Mouse (Mus musculus): ENCODE measurements around the gene Prss21. TPM values are rescaled to one million over a fixed set of nuclear protein-coding genes. Genes with fewer than 3 reads are reported as not detected.
A peak's percentile ranks its signal among the peaks of the same experiment; 100 is the strongest.

The Prss21 gene
- total RNA-seq, 2 experiments from 2014 or later: not detected

GRCm38 (mm10) chr17:23843141-23843811 lies 24.6 kb upstream of the Prss21 start:
- no peak for DNase-seq (ENCODE audit: low spot score in 2 of 2)
- Histone ChIP-seq H3K27ac (no peak overlapping the region), H3K4me3 (peak overlapping the region; percentile 34; the same call in 1 of the 2 replicates)
- peak; percentile 57 for TF ChIP-seq CTCF (conservative IDR thresholded peaks at IDR 0.05)

GRCm38 (mm10) chr17:23843812-23844273 lies 24.0 kb upstream of the Prss21 start, which contains the start of the genes Prss32 and Prss41:
TSS of gene Prss32 (plus strand) at chr17:23843855.
TSS of gene Prss41 (minus strand) at chr17:23844172.
- peak; percentile 82 for TF ChIP-seq CTCF (conservative IDR thresholded peaks at IDR 0.05)
- DNase-seq (ENCODE audit: low spot score in 2 of 2): peak in 1 of 2 experiments; percentile 50
- Histone ChIP-seq H3K27ac (no peak within 1 kb of the TSS), H3K4me3 (peak within 1 kb of the TSS; percentile 34)

- H3K27ac ChIP-seq: no peak overlapping the region
- peak; percentile 55 for TF ChIP-seq CTCF (conservative IDR thresholded peaks at IDR 0.05)
- DNase-seq (ENCODE audit: low spot score in 2 of 2): no peak
- H3K4me3 ChIP-seq: no peak overlapping the region
These were observed 17.8 kb upstream of the Prss21 start for GRCm38 (mm10) chr17:23850028-23850427.

- DNase-seq (ENCODE audit: low spot score in 2 of 2): peak; percentile 26 to 71
- Histone ChIP-seq H3K4me3 (no peak overlapping the region), H3K27ac (no peak overlapping the region)
- TF ChIP-seq CTCF (conservative IDR thresholded peaks at IDR 0.05): peak; percentile 81
These were observed 16.8 kb upstream of the Prss21 start for GRCm38 (mm10) chr17:23850853-23851749.

- peak; percentile 67 for TF ChIP-seq CTCF (conservative IDR thresholded peaks at IDR 0.05)
- H3K4me3 ChIP-seq: no peak overlapping the region
- no peak overlapping the region for H3K27ac ChIP-seq
- DNase-seq (ENCODE audit: low spot score in 2 of 2): peak in 1 of 2 experiments; percentile 32
These were observed 14.6 kb upstream of the Prss21 start for GRCm38 (mm10) chr17:23853292-23853691.

GRCm38 (mm10) chr17:23854229-23854765 lies 13.6 kb upstream of the Prss21 start:
- TF ChIP-seq CTCF (conservative IDR thresholded peaks at IDR 0.05): no peak
- no peak overlapping the region for H3K4me3 ChIP-seq
- H3K27ac ChIP-seq: no peak overlapping the region
- DNase-seq (ENCODE audit: low spot score in 2 of 2): no peak

- TF ChIP-seq CTCF (conservative IDR thresholded peaks at IDR 0.05): no peak
- H3K4me3 ChIP-seq: no peak overlapping the region
- DNase-seq (ENCODE audit: low spot score in 2 of 2): no peak
- no peak overlapping the region for H3K27ac ChIP-seq
These were observed 10.7 kb upstream of the Prss21 start for GRCm38 (mm10) chr17:23857193-23857592.

- TF ChIP-seq CTCF (conservative IDR thresholded peaks at IDR 0.05): no peak
- H3K27ac ChIP-seq: no peak overlapping the region
- H3K4me3 ChIP-seq: no peak overlapping the region
- DNase-seq (ENCODE audit: low spot score in 2 of 2): no peak
These were observed 9.9 kb upstream of the Prss21 start for GRCm38 (mm10) chr17:23857913-23858312.

- TF ChIP-seq CTCF (conservative IDR thresholded peaks at IDR 0.05): no peak
- no peak for DNase-seq (ENCODE audit: low spot score in 2 of 2)
- Histone ChIP-seq H3K4me3 (no peak overlapping the region), H3K27ac (no peak overlapping the region)
These were observed 4.9 kb upstream of the Prss21 start for GRCm38 (mm10) chr17:23862926-23863325.

- TF ChIP-seq CTCF (conservative IDR thresholded peaks at IDR 0.05): no peak
- no peak for DNase-seq (ENCODE audit: low spot score in 2 of 2)
- Histone ChIP-seq H3K4me3 (no peak overlapping the region), H3K27ac (no peak overlapping the region)
These were observed 657 bp downstream of the Prss21 start for GRCm38 (mm10) chr17:23868513-23868912.

- no peak overlapping the region for H3K4me3 ChIP-seq
- no peak for DNase-seq (ENCODE audit: low spot score in 2 of 2)
- TF ChIP-seq CTCF (conservative IDR thresholded peaks at IDR 0.05): peak; percentile 84
- H3K27ac ChIP-seq: no peak overlapping the region
These were observed 6.3 kb downstream of the Prss21 start for GRCm38 (mm10) chr17:23873884-23874856.

GRCm38 (mm10) chr17:23876741-23877140 lies 8.9 kb downstream of the Prss21 start:
- H3K4me3 ChIP-seq: no peak overlapping the region
- peak in 1 of 2 experiments; percentile 51 for DNase-seq (ENCODE audit: low spot score in 2 of 2)
- TF ChIP-seq CTCF (conservative IDR thresholded peaks at IDR 0.05): peak; percentile 35
- 0 out of 2 replicates have a peak overlapping the region, but pooled peaks have one; percentile 43 for H3K27ac ChIP-seq
